Mouse (Mus musculus): ENCODE data around the gene Nr4a1. TPM values are rescaled to one million over a fixed set of nuclear protein-coding genes. Genes with fewer than 3 reads are reported as not detected.

The Nr4a1 gene
- polyA plus RNA-seq, 1 experiment from 2014 or later: 5.9 TPM

GRCm38 (mm10) chr15:101271513-101271912 lies 17.4 kb downstream of the Nr4a1 start:
- H3K4me1 ChIP-seq (replicated peaks; ENCODE audit: control insufficient read depth, insufficient read depth, low read length): no peaks in the 10 kb centered on the region
- ATAC-seq: no peak
- H3K4me2 ChIP-seq (replicated peaks; ENCODE audit: low read depth): no peak overlapping the region
- WGBS: 90% methylated on average over 15 of the region's 15 CpGs
- no peaks in the 10 kb centered on the region for H3K9me3 ChIP-seq (ENCODE audit: control insufficient read depth)
- H3K9ac ChIP-seq (ENCODE audit: low read depth, low read length): no peak overlapping the region
- no peak overlapping the region for H3K4me3 ChIP-seq (ENCODE audit: low read depth, low read length)
- H3K27me3 ChIP-seq (replicated peaks; ENCODE audit: control insufficient read depth, insufficient read depth, low read length): 0 out of 2 replicates have a peak, but pooled peaks cover 8% of the 10 kb centered on the region
- no peak for TF ChIP-seq CTCF (IDR thresholded peaks at IDR 0.05; ENCODE audit: low read depth)
- H3K27ac ChIP-seq (ENCODE audit: low read depth, low read length): no peak overlapping the region
- peaks cover 10% of the 10 kb centered on the region; the same call in 1 of the 2 replicates for H3K36me3 ChIP-seq (ENCODE audit: control insufficient read depth, insufficient read depth)

GRCm38 (mm10) chr15:101274380-101274779 lies 20.3 kb downstream of the Nr4a1 start:
- TF ChIP-seq CTCF (IDR thresholded peaks at IDR 0.05; ENCODE audit: low read depth): no peak
- no peak for ATAC-seq
- Histone ChIP-seq H3K9ac (ENCODE audit: low read depth, low read length) (no peak overlapping the region), H3K4me3 (ENCODE audit: low read depth, low read length) (no peak overlapping the region), H3K27ac (ENCODE audit: low read depth, low read length) (no peak overlapping the region), H3K4me2 (replicated peaks; ENCODE audit: low read depth) (no peak overlapping the region), H3K9me3 (ENCODE audit: control insufficient read depth) (no peaks in the 10 kb centered on the region), H3K36me3 (ENCODE audit: control insufficient read depth, insufficient read depth) (peaks cover 10% of the 10 kb centered on the region; the same call in 1 of the 2 replicates), H3K27me3 (replicated peaks; ENCODE audit: control insufficient read depth, insufficient read depth, low read length) (no peaks in the 10 kb centered on the region), H3K4me1 (replicated peaks; ENCODE audit: control insufficient read depth, insufficient read depth, low read length) (no peaks in the 10 kb centered on the region)
- WGBS: 42% methylated on average over 6 of the region's 6 CpGs

DNA sequence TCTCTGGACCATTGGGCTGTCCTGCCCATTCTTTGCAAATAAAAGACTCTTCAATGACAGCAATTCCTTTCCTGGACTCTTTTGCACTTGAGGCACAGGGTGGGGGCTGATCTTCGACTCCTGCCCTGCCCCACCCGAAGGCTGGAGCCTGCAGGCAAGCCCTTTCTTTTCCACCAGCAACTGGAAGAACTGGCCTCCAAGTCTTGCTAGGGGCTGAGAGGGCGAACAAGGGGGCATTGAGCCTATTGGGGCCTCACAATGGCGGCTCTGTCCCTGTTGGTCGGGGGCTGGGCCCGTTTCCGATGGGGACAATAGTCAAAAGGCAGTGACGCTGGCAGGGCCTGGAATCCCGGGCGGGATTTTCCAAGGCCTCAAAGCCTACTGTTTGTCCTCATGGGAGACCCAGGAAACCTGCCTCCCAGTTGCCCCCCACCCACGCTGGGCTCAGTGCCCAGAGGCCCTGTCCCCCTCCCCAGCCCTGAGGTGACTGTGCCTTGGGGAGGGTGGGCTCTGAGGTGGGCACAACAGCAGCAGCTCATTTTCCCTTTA lies 23.4 kb downstream of the Nr4a1 start:
- Histone ChIP-seq H3K27me3 (replicated peaks; ENCODE audit: control insufficient read depth, insufficient read depth, low read length) (no peaks in the 10 kb centered on the region), H3K9ac (ENCODE audit: low read depth, low read length) (0 out of 2 replicates have a peak overlapping the region, but pooled peaks have one; percentile 17)

GRCm38 (mm10) chr15:101278589-101278988 lies 24.5 kb downstream of the Nr4a1 start:
- Histone ChIP-seq H3K9me3 (ENCODE audit: control insufficient read depth) (no peaks in the 10 kb centered on the region), H3K4me3 (ENCODE audit: low read depth, low read length) (no peak overlapping the region), H3K4me2 (replicated peaks; ENCODE audit: low read depth) (no peak overlapping the region), H3K27ac (ENCODE audit: low read depth, low read length) (no peak overlapping the region), H3K27me3 (replicated peaks; ENCODE audit: control insufficient read depth, insufficient read depth, low read length) (no peaks in the 10 kb centered on the region), H3K4me1 (replicated peaks; ENCODE audit: control insufficient read depth, insufficient read depth, low read length) (no peaks in the 10 kb centered on the region), H3K36me3 (ENCODE audit: control insufficient read depth, insufficient read depth) (no peaks in the 10 kb centered on the region), H3K9ac (ENCODE audit: low read depth, low read length) (no peak overlapping the region)
- 41% methylated on average over 5 of the region's 5 CpGs for WGBS
- ATAC-seq: no peak
- no peak for TF ChIP-seq CTCF (IDR thresholded peaks at IDR 0.05; ENCODE audit: low read depth)

More for the DNA sequence above, 23.4 kb downstream of the Nr4a1 start:
- ATAC-seq: peak; percentile 42; the same call in 1 of the 2 replicates
- WGBS: 34% methylated on average over 11 of the region's 11 CpGs
- no peak for TF ChIP-seq CTCF (IDR thresholded peaks at IDR 0.05; ENCODE audit: low read depth)
- no peak overlapping the region for H3K4me3 ChIP-seq (ENCODE audit: low read depth, low read length)
- H3K9me3 ChIP-seq (ENCODE audit: control insufficient read depth): no peaks in the 10 kb centered on the region
- no peaks in the 10 kb centered on the region for H3K4me1 ChIP-seq (replicated peaks; ENCODE audit: control insufficient read depth, insufficient read depth, low read length)
- H3K36me3 ChIP-seq (ENCODE audit: control insufficient read depth, insufficient read depth): peaks cover 7% of the 10 kb centered on the region; the same call in 1 of the 2 replicates
- no peak overlapping the region for H3K27ac ChIP-seq (ENCODE audit: low read depth, low read length)
- H3K4me2 ChIP-seq (replicated peaks; ENCODE audit: low read depth): no peak overlapping the region

DNA sequence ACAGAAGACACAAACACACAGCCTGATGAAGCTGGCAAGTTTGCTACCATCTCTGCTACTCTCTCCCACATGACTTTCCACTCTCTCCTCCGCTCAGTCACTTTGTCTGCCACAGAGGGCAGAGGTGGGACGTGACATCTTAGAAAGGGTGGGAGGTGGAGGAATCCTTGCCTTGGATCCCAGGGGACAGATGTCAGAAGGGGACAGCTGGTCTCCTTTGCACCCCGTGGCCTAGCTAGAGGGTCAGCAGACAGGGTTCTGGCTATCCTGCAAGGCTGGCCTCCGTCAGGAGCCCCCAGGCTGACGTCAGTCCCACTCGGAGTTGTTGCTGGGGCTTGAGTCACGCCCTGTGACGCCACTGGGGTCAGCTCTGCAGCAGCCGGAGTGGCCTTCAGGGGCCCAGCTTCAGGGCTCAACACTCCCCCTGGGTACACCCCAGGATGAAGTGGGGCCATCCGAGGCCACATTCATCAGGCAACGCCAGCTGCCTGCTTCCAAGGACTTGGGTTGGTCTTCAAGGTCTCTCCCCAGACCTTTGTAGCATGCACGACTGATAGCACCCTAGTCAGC lies 25.4 kb downstream of the Nr4a1 start:
- Histone ChIP-seq H3K36me3 (ENCODE audit: control insufficient read depth, insufficient read depth) (no peaks in the 10 kb centered on the region), H3K4me1 (replicated peaks; ENCODE audit: control insufficient read depth, insufficient read depth, low read length) (0 out of 2 replicates have a peak, but pooled peaks cover under 1% of the 10 kb centered on the region), H3K9me3 (ENCODE audit: control insufficient read depth) (no peaks in the 10 kb centered on the region), H3K4me3 (ENCODE audit: low read depth, low read length) (no peak overlapping the region), H3K27ac (ENCODE audit: low read depth, low read length) (no peak overlapping the region), H3K4me2 (replicated peaks; ENCODE audit: low read depth) (no peak overlapping the region), H3K27me3 (replicated peaks; ENCODE audit: control insufficient read depth, insufficient read depth, low read length) (no peaks in the 10 kb centered on the region), H3K9ac (ENCODE audit: low read depth, low read length) (no peak overlapping the region)
- no peak for TF ChIP-seq CTCF (IDR thresholded peaks at IDR 0.05; ENCODE audit: low read depth)
- no peak for ATAC-seq
- WGBS: 46% methylated on average over 12 of the region's 12 CpGs

DNA sequence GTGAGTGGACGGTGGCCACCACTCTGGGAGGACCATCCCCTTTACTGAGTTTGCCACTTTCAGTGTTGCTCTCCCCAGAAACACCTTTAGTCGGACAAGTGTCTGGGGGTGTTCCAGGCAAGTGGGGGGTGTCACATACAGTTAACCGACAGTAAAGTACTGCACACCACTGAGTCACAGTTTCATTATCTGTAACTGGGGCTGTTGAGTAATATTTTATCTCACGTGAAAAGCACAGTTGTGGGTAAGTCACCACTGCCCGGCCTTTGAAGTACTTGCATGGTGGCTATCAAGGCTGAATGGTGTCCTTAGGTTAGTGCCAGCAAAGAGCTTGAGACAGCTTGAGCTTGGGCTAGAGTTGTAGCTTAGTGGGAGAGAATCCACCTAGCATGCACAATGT lies 28.4 kb downstream of the Nr4a1 start:
- Histone ChIP-seq H3K36me3 (ENCODE audit: control insufficient read depth, insufficient read depth) (peaks cover 13% of the 10 kb centered on the region), H3K27ac (ENCODE audit: low read depth, low read length) (no peak overlapping the region), H3K27me3 (replicated peaks; ENCODE audit: control insufficient read depth, insufficient read depth, low read length) (no peaks in the 10 kb centered on the region), H3K9ac (ENCODE audit: low read depth, low read length) (no peak overlapping the region), H3K4me2 (replicated peaks; ENCODE audit: low read depth) (no peak overlapping the region), H3K4me3 (ENCODE audit: low read depth, low read length) (no peak overlapping the region), H3K9me3 (ENCODE audit: control insufficient read depth) (no peaks in the 10 kb centered on the region), H3K4me1 (replicated peaks; ENCODE audit: control insufficient read depth, insufficient read depth, low read length) (0 out of 2 replicates have a peak, but pooled peaks cover 7% of the 10 kb centered on the region)
- WGBS: 62% methylated on average over 5 of the region's 5 CpGs
- no peak for ATAC-seq
- TF ChIP-seq CTCF (IDR thresholded peaks at IDR 0.05; ENCODE audit: low read depth): no peak
